Mouse (Mus musculus) urinary bladder, postnatal 4 days (tissue): ENCODE data around the gene Abhd16b.

Experiments used
- DNase-seq, 2 experiments: peaks; one replicate each; pipeline ENCODE4 v3.0.0; 2021 to 2022; ENCODE audit warnings: low spot score in 2 of 2

Gene Abhd16b

GRCm38 (mm10) chr2:181493156-181493927 lies at the start of gene Abhd16b:
Gene Abhd16b (plus strand): TSS chr2:181493206.
- peak in 1 of 2 experiments; percentile 61 for DNase-seq

GRCm38 (mm10) chr2:181452181-181452580 lies 40.8 kb upstream of the Abhd16b start:
- DNase-seq: no peak

GRCm38 (mm10) chr2:181453274-181453673 lies 39.7 kb upstream of the Abhd16b start:
- DNase-seq: no peak

- DNase-seq: no peak
Observed at GRCm38 (mm10) chr2:181455899-181456298, 37.1 kb upstream of the Abhd16b start.

- no peak for DNase-seq
Observed at GRCm38 (mm10) chr2:181457831-181458230, 35.2 kb upstream of the Abhd16b start.

GRCm38 (mm10) chr2:181458411-181459152 lies 34.4 kb upstream of the Abhd16b start:
- peak in 1 of 2 experiments; percentile 35 for DNase-seq

- peak; percentile 87 to 89 for DNase-seq
Observed at GRCm38 (mm10) chr2:181459153-181459672, 33.8 kb upstream of the Abhd16b start, which contains the start of gene Zbtb46. Gene Zbtb46 (minus strand): TSS chr2:181459426.

GRCm38 (mm10) chr2:181459673-181460621 lies 33.1 kb upstream of the Abhd16b start:
- DNase-seq: peak; percentile 69 to 78

GRCm38 (mm10) chr2:181461536-181462100 lies 31.4 kb upstream of the Abhd16b start:
- no peak for DNase-seq

GRCm38 (mm10) chr2:181462604-181463003 lies 30.4 kb upstream of the Abhd16b start:
- no peak for DNase-seq

- DNase-seq: peak; percentile 65 to 67
Observed at GRCm38 (mm10) chr2:181463008-181463738, 29.8 kb upstream of the Abhd16b start.

GRCm38 (mm10) chr2:181465423-181465822 lies 27.6 kb upstream of the Abhd16b start:
- no peak for DNase-seq

- no peak for DNase-seq
Observed at GRCm38 (mm10) chr2:181470285-181470684, 22.7 kb upstream of the Abhd16b start.

- DNase-seq: no peak
Observed at GRCm38 (mm10) chr2:181471246-181471645, 21.8 kb upstream of the Abhd16b start.

GRCm38 (mm10) chr2:181472256-181472827 lies 20.7 kb upstream of the Abhd16b start:
- no peak for DNase-seq

- no peak for DNase-seq
Observed at GRCm38 (mm10) chr2:181483120-181483519, 9.9 kb upstream of the Abhd16b start.

- DNase-seq: no peak
Observed at GRCm38 (mm10) chr2:181483562-181484318, 9.3 kb upstream of the Abhd16b start.

GRCm38 (mm10) chr2:181484456-181485233 lies 8.4 kb upstream of the Abhd16b start:
- DNase-seq: no peak
